Mouse (Mus musculus) forebrain, embryonic 15.5 days (tissue): ENCODE measurements at regions not wholly inside any gene's neighbourhood (a gene's known extent, or its start where the extent isn't known, plus 50 kb on each side); places are given as distances from the start of the nearest gene placed in this dataset.

ENCODE experiments used
- ATAC-seq: fragments of 200-750 bp; cut with Nextera tagmentation; replicated peaks from 2 replicates; pipeline ENCODE4 v1.8.0; 2017; ENCODE audit warnings: mild to moderate bottlenecking, moderate TSS enrichment, moderate library complexity
- H3K27ac ChIP-seq: fragments of 300-500 bp; sonication (generic); replicated peaks from 2 replicates; pipeline ENCODE4 v1.5.1; 2015; ENCODE audit warnings: mild to moderate bottlenecking, inconsistent platforms
- H3K27me3 ChIP-seq: fragments of 300-500 bp; sonication (generic); 2 replicates; pipeline ENCODE4 v1.6.1; 2015; ENCODE audit warnings: inconsistent platforms
- H3K36me3 ChIP-seq: fragments of 300-500 bp; sonication (generic); 2 replicates; pipeline ENCODE4 v1.6.1; 2015; ENCODE audit warnings: mild to moderate bottlenecking, inconsistent platforms
- H3K4me1 ChIP-seq: fragments of 300-500 bp; sonication (generic); 2 replicates; pipeline ENCODE4 v1.6.1; 2015; ENCODE audit warnings: inconsistent platforms
- H3K4me2 ChIP-seq: fragments of 300-500 bp; sonication (generic); replicated peaks from 2 replicates; pipeline ENCODE4 v1.6.1; 2015; ENCODE audit warnings: mild to moderate bottlenecking, inconsistent platforms
- H3K4me3 ChIP-seq: fragments of 300-500 bp; sonication (generic); 2 replicates; pipeline ENCODE4 v1.5.1; 2015; ENCODE audit warnings: mild to moderate bottlenecking, inconsistent platforms
- H3K9ac ChIP-seq: fragments of 300-500 bp; sonication (generic); replicated peaks from 2 replicates; pipeline ENCODE4 v1.6.1; 2015; ENCODE audit warnings: mild to moderate bottlenecking, inconsistent platforms
- H3K9me3 ChIP-seq: fragments of 300-500 bp; sonication (generic); 2 replicates; pipeline ENCODE4 v1.6.1; 2016; ENCODE audit warnings: inconsistent platforms
- WGBS: fragments of 180-500 bp; shearing (Covaris S2); methylation state at CpG from one replicate; pipeline ENCODE4 v1.1.7; 2015; ENCODE audit warnings: mixed read lengths; 5-methylcytosine and 5-hydroxymethylcytosine counted together

GRCm38 (mm10) chr3:36332016-36332415 is 109.9 kb upstream of the Qrfpr start:
- H3K36me3 ChIP-seq = no peaks in the 10 kb centered on the region

GRCm38 (mm10) chr3:36330656-36331055 is 108.5 kb upstream of the Qrfpr start:
- Histone ChIP-seq H3K36me3 (no peaks in the 10 kb centered on the region), H3K9me3 (no peaks in the 10 kb centered on the region), H3K4me3 (no peak overlapping the region), H3K27me3 (no peaks in the 10 kb centered on the region), H3K9ac (no peak overlapping the region), H3K27ac (no peak overlapping the region), H3K4me2 (no peak overlapping the region), H3K4me1 (no peaks in the 10 kb centered on the region)
- 25% methylated on average over 9 of the region's 9 CpGs for WGBS
- ATAC-seq = no peak

More at GRCm38 (mm10) chr3:36332016-36332415, 109.9 kb upstream of the Qrfpr start:
- H3K9ac ChIP-seq = no peak overlapping the region
- 80% methylated on average over 6 of the region's 6 CpGs for whole genome bisulfite sequencing
- no peaks in the 10 kb centered on the region for H3K27me3 ChIP-seq
- ATAC-seq = no peak
- no peaks in the 10 kb centered on the region for H3K9me3 ChIP-seq
- no peak overlapping the region for H3K4me2 ChIP-seq
- H3K4me3 ChIP-seq = no peak overlapping the region
- H3K27ac ChIP-seq = no peak overlapping the region
- no peaks in the 10 kb centered on the region for H3K4me1 ChIP-seq

- Histone ChIP-seq H3K4me2 (no peak overlapping the region), H3K27ac (no peak overlapping the region), H3K36me3 (no peaks in the 10 kb centered on the region), H3K4me3 (no peak overlapping the region), H3K9me3 (no peaks in the 10 kb centered on the region), H3K4me1 (no peaks in the 10 kb centered on the region), H3K9ac (no peak overlapping the region), H3K27me3 (no peaks in the 10 kb centered on the region)
- ATAC-seq = no peak
- 89% methylated on average over 7 of the region's 7 CpGs for whole genome bisulfite sequencing
These were observed 107.5 kb upstream of the Qrfpr start for GRCm38 (mm10) chr3:36329631-36330030.

GRCm38 (mm10) chr3:36328927-36329326 is 106.8 kb upstream of the Qrfpr start:
- no peaks in the 10 kb centered on the region for H3K36me3 ChIP-seq
- ATAC-seq = no peak
- H3K27ac ChIP-seq = no peak overlapping the region
- no peaks in the 10 kb centered on the region for H3K27me3 ChIP-seq
- no peaks in the 10 kb centered on the region for H3K4me1 ChIP-seq
- H3K4me3 ChIP-seq = no peak overlapping the region
- no peaks in the 10 kb centered on the region for H3K9me3 ChIP-seq
- 88% methylated on average over 2 of the region's 2 CpGs for WGBS
- no peak overlapping the region for H3K9ac ChIP-seq
- H3K4me2 ChIP-seq = no peak overlapping the region

- no peak overlapping the region for H3K9ac ChIP-seq
- no peaks in the 10 kb centered on the region for H3K27me3 ChIP-seq
- H3K27ac ChIP-seq = no peak overlapping the region
- H3K4me2 ChIP-seq = no peak overlapping the region
- no peaks in the 10 kb centered on the region for H3K36me3 ChIP-seq
- H3K4me1 ChIP-seq = 0 out of 2 replicates have a peak, but pooled peaks cover 3% of the 10 kb centered on the region
- no peak for ATAC-seq
- no peak overlapping the region for H3K4me3 ChIP-seq
- H3K9me3 ChIP-seq = no peaks in the 10 kb centered on the region
These were observed 96.5 kb upstream of the Qrfpr start for GRCm38 (mm10) chr3:36318635-36319034.

- Histone ChIP-seq H3K27ac (no peak overlapping the region), H3K9me3 (no peaks in the 10 kb centered on the region), H3K27me3 (no peaks in the 10 kb centered on the region), H3K4me3 (no peak overlapping the region), H3K4me1 (no peaks in the 10 kb centered on the region), H3K9ac (no peak overlapping the region), H3K36me3 (no peaks in the 10 kb centered on the region), H3K4me2 (no peak overlapping the region)
- no peak for ATAC-seq
- WGBS = 5% methylated on average over 3 of the region's 3 CpGs
These were observed 89.2 kb upstream of the Qrfpr start for GRCm38 (mm10) chr3:36311337-36311736.

- H3K27me3 ChIP-seq = no peaks in the 10 kb centered on the region
- no peaks in the 10 kb centered on the region for H3K9me3 ChIP-seq
- no peaks in the 10 kb centered on the region for H3K4me1 ChIP-seq
- ATAC-seq = no peak
- H3K4me2 ChIP-seq = peak overlapping the region; percentile 26; the same call in 1 of the 2 replicates
- no peak overlapping the region for H3K27ac ChIP-seq
- 4% methylated on average over 9 of the region's 9 CpGs for WGBS
- no peaks in the 10 kb centered on the region for H3K36me3 ChIP-seq
- no peak overlapping the region for H3K9ac ChIP-seq
- H3K4me3 ChIP-seq = no peak overlapping the region
These were observed 88.6 kb upstream of the Qrfpr start for GRCm38 (mm10) chr3:36310642-36311267.

- no peak overlapping the region for H3K4me3 ChIP-seq
- H3K27me3 ChIP-seq = no peaks in the 10 kb centered on the region
- no peak for ATAC-seq
- H3K4me2 ChIP-seq = no peak overlapping the region
- no peak overlapping the region for H3K27ac ChIP-seq
- H3K4me1 ChIP-seq = no peaks in the 10 kb centered on the region
- no peaks in the 10 kb centered on the region for H3K9me3 ChIP-seq
- no peak overlapping the region for H3K9ac ChIP-seq
- WGBS = 82% methylated on average over 3 of the region's 3 CpGs
- no peaks in the 10 kb centered on the region for H3K36me3 ChIP-seq
These were observed 74.7 kb upstream of the Qrfpr start for GRCm38 (mm10) chr3:36296792-36297191.

- 88% methylated on average over 4 of the region's 4 CpGs for WGBS
These were observed 69.9 kb upstream of the Qrfpr start for GRCm38 (mm10) chr3:36291971-36292370.

GRCm38 (mm10) chr3:36284066-36284465 is 62.0 kb upstream of the Qrfpr start:
- Histone ChIP-seq H3K9me3 (no peaks in the 10 kb centered on the region), H3K4me3 (no peak overlapping the region), H3K27me3 (no peaks in the 10 kb centered on the region), H3K36me3 (no peaks in the 10 kb centered on the region), H3K9ac (no peak overlapping the region), H3K4me1 (no peaks in the 10 kb centered on the region), H3K4me2 (no peak overlapping the region), H3K27ac (no peak overlapping the region)
- WGBS = 88% methylated on average over 5 of the region's 5 CpGs
- ATAC-seq = no peak

More at GRCm38 (mm10) chr3:36291971-36292370, 69.9 kb upstream of the Qrfpr start:
- H3K4me3 ChIP-seq = no peak overlapping the region
- no peaks in the 10 kb centered on the region for H3K27me3 ChIP-seq
- no peak overlapping the region for H3K27ac ChIP-seq
- H3K9ac ChIP-seq = no peak overlapping the region
- H3K9me3 ChIP-seq = no peaks in the 10 kb centered on the region
- H3K4me2 ChIP-seq = no peak overlapping the region
- no peaks in the 10 kb centered on the region for H3K4me1 ChIP-seq
- no peaks in the 10 kb centered on the region for H3K36me3 ChIP-seq
- ATAC-seq = no peak

- ATAC-seq = no peak
- H3K9ac ChIP-seq = no peak overlapping the region
- no peak overlapping the region for H3K4me3 ChIP-seq
- H3K9me3 ChIP-seq = no peaks in the 10 kb centered on the region
- no peak overlapping the region for H3K4me2 ChIP-seq
- WGBS = 75% methylated on average over 1 of the region's 1 CpGs
- no peaks in the 10 kb centered on the region for H3K4me1 ChIP-seq
- no peaks in the 10 kb centered on the region for H3K36me3 ChIP-seq
- H3K27me3 ChIP-seq = no peaks in the 10 kb centered on the region
- no peak overlapping the region for H3K27ac ChIP-seq
These were observed 53.4 kb upstream of the Qrfpr start for GRCm38 (mm10) chr3:36275502-36275901.
